Mouse (Mus musculus) hematopoietic stem cell, adult 5-6 weeks (primary cell): Measurements from ENCODE around the gene Npepl1. TPM values are rescaled to one million over a fixed set of nuclear protein-coding genes. Genes with fewer than 3 reads are reported as not detected.

ENCODE experiments used
- ATAC-seq, 2 experiments: fragments of 125-278 bp in 1 of 2; replicated peaks in 1 of 2; 2 replicates each; pipeline ENCODE4 v1.8.0; 2016 to 2017; ENCODE audit warnings: inconsistent platforms in 2 of 2, mild to moderate bottlenecking in 2 of 2, moderate number of reproducible peaks in 2 of 2, low read depth in 1 of 2, moderate TSS enrichment in 1 of 2; ENCODE audit not compliant: low FRiP score in 2 of 2, poor library complexity in 2 of 2, severe bottlenecking in 2 of 2, insufficient read depth in 1 of 2, low TSS enrichment in 1 of 2
- total RNA-seq: library from RNA; stranded (forward); fragments of 172-1452, 232-1000 nt; gene quantifications from 2 replicates; pipeline ENCODE4 v1.2.3, GENCODE M21; 2017

The Npepl1 gene
- total RNA-seq, 1 experiment from 2014 or later = 37.7 TPM

DNA sequence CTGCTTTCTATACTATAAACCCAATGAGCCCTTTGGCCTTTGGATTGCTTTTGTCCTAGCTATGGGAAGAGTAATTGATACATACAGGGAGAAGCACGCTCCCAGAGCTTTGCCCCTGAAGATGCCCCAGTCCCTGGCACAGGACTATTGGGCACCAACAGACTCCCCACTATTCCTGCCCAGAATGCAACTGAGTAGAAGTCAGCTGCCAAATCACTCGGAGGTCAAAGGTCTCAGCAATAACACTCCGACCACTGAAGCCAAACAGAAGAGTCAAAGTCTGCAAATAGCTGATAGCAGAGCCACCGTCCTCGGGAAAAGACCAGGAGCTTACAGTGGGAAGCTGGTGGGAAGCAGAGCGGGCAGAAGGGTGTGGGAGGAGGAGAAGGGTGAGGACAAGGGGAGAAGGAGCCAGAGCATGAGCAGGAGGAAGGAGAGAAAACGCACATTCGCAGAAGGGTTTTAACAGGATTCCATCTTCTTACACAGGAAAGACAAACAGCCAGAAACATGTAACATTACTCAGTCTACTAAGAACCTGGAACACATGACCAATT, 22.3 kb downstream of the Npepl1 start:
- no peak for ATAC-seq

DNA sequence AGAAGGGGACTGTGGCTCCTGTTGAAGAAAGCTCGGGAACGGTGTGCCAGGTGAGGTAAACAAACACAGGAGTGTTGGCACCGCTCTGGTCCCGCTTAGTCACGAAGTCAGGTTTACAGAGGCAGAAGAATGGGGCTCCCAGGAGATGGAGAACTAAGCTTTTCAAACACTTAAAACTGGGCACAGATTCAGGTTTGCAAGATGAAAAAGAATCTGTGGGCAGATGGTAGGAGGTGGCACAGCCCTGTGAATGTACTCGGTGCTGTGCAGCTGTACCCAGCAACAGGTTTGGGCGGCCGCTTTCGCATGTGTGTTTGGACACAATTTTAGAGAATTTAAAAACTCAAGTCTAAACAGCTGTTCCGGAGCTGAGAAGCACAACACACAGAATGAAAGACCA, 48.9 kb downstream of the Npepl1 start:
- ATAC-seq = no peak

DNA sequence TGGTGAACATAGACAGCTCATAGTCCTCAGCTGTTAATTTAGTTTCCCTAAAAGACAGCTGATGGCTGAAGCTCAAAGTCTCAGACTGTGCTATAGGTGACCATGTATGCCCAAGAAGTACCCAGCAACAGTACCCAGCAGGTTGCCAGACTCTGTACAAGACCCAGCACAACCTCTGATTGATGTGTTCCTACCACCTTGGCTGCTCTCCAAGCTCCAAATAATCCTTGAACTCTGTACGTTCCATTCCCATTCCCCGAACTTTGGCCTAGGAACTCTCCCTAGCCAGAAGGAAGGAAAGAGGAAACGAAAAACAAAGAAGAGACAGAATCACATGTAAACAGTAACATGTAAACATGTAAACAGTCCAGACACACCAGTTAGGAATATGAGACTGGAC, 50.3 kb downstream of the Npepl1 start:
- no peak for ATAC-seq

Other genes with a start within 250 kb of the Npepl1 start
- 44.5 and 46.3 TPM in 2 replicates for gene Stx16, start 34.0 kb upstream of the Npepl1 start, total RNA-seq
- gene Gnas, start 174.0 kb downstream of the Npepl1 start, total RNA-seq = 245 and 262 TPM in 2 replicates
- gene Gm20721, start 236.4 kb downstream of the Npepl1 start, total RNA-seq = 6.4 and 9.1 TPM in 2 replicates